Mouse (Mus musculus) adrenal gland, postnatal 4 days (tissue): ENCODE results near the gene Mei1. TPM values are rescaled to one million over a fixed set of nuclear protein-coding genes. Genes with fewer than 3 reads are reported as not detected.

Experiments
- DNase-seq, 2 experiments: peaks; one replicate each; pipeline ENCODE4 v3.0.0; 2021 to 2022; ENCODE audit warnings: low spot score in 2 of 2, mixed read lengths in 2 of 2
- long read RNA-seq, 2 experiments: library from polyadenylated mRNA; stranded (forward); transcript quantifications; one replicate each; pipeline ENCODE4 v2.0.0; 2021
- total RNA-seq, 2 experiments: library from RNA; stranded (reverse); gene quantifications; 2 replicates each; pipeline ENCODE4 v1.2.3; 2021

The Mei1 gene
- total RNA-seq = 1 to 10 TPM; 3.5 to 3.8 TPM
- long read RNA-seq, experiment 1, partial matches to known transcripts = 9 of 12 reads
- long read RNA-seq, experiment 1, other reads (novel, unspliced or antisense) = 3 of 12 reads
- long read RNA-seq, experiment 2, partial matches to known transcripts = 16 of 24 reads
- long read RNA-seq, experiment 2, other reads (novel, unspliced or antisense) = 7 of 24 reads

GRCm38 (mm10) chr15:82069898-82070297 is at the start of gene Mei1:
Mei1 (plus strand) TSS chr15:82069996.
- DNase-seq = no peak

DNA sequence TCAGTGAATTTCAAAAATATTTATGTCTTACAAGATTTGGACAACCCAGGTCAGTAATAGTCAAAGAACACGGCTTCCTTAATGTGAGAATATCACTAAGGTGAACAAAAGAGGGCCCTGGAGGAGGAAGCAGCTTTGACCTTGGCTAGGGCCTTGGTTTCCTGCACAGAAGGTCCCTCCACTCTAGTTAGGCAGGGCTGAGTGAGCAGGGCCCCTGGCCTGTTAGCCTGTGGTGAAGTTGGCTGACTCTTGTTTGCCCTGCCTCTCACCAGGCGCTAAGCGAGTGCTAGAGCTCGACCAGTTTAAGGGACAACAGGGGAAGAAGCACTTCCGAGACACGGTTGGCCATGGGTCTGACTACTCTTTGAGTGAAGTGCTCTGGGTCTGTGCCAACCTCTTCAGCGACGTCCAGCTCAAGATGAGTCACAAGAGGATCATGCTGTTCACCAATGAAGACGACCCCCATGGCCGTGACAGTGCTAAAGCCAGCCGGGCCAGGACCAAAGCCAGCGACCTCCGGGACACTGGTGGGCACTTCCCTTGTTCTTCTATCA is 47.2 kb upstream of the Mei1 start:
- peak; percentile 13 to 22 for DNase-seq

DNA sequence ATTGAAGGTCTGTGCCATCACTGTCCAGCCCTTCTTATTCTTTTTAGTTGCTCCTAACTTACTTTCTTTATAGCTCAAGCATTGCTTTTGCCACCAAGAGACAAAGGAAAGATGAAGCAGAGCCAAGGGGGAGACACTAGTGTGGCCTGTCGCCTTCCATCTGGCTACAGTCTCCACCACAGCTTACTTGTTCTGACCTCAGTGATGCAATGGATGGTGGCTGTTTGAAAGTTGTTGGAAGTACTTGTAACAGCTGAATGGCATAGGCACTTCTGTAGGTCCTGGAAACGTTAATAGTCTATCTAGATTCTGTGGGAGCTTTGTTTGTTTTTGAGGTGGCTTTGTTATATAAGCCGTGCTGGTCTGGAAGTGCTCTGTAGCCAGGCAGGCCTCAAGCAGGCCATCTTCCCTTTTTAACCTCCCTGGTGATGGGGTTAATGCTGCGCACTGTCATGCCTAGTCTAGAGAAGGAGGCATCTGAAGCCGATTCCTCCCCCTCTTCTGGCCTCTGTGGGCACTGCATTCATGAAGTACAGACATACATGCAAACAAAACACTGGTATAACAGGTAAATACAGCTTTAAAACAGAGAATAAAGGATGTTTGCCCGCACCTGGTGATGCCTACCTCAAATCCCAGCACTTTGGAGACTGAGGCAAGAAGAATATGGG is 45.7 kb upstream of the Mei1 start:
- no peak for DNase-seq

GRCm38 (mm10) chr15:82027276-82027675 is 42.5 kb upstream of the Mei1 start:
- DNase-seq = no peak

DNA sequence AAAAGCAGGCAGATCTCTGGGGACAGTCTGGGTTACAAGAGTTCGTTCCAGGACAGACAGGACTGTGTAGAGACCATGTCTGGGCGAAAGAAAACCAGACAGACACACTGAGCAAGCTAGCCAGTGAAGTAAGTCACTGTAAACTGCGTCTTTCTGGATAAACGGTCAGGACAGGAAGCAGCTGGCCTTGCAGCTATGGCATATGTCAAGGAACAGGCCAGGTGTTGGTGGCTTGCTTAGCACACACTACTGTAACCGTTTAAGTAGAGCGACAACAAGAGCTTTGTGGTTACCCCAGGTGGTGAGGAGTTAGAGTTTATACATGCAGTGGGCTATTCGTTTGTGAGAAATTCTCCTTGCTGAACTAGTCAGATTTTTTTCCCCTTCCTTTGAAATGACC is 42.1 kb upstream of the Mei1 start:
- no peak for DNase-seq

GRCm38 (mm10) chr15:82032386-82032785 is 37.4 kb upstream of the Mei1 start:
- no peak for DNase-seq

DNA sequence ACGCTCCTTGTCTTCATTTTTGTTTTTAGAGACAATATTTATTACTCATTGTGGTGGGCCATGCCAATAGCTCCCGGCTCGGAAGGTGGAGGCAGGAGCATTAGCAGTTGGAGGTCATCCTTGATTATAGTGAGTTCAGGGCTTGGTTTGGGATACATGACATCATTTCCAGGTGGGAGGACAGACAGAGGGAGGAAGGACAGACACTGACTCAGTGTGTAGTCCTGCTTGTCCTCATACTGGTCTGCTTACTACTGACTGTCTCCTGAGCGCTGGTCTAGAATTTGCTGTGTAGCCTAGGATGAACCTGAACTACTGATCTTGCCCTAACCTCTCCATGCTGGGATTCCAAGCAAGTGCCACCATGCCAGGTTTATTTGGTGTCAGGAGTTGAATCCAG is 36.0 kb upstream of the Mei1 start, which contains the start of gene Desi1:
Gene Desi1, minus strand, starts transcription at position 101 of the 400 bp plus-strand sequence.
- DNase-seq = no peak

- no peak for DNase-seq
These were observed 33.7 kb upstream of the Mei1 start for GRCm38 (mm10) chr15:82035904-82036689.

- DNase-seq = no peak
These were observed 29.1 kb upstream of the Mei1 start for GRCm38 (mm10) chr15:82040650-82041049.

GRCm38 (mm10) chr15:82044166-82044784 is 25.5 kb upstream of the Mei1 start:
- no peak for DNase-seq

GRCm38 (mm10) chr15:82046246-82046891 is 23.4 kb upstream of the Mei1 start:
- no peak for DNase-seq

DNA sequence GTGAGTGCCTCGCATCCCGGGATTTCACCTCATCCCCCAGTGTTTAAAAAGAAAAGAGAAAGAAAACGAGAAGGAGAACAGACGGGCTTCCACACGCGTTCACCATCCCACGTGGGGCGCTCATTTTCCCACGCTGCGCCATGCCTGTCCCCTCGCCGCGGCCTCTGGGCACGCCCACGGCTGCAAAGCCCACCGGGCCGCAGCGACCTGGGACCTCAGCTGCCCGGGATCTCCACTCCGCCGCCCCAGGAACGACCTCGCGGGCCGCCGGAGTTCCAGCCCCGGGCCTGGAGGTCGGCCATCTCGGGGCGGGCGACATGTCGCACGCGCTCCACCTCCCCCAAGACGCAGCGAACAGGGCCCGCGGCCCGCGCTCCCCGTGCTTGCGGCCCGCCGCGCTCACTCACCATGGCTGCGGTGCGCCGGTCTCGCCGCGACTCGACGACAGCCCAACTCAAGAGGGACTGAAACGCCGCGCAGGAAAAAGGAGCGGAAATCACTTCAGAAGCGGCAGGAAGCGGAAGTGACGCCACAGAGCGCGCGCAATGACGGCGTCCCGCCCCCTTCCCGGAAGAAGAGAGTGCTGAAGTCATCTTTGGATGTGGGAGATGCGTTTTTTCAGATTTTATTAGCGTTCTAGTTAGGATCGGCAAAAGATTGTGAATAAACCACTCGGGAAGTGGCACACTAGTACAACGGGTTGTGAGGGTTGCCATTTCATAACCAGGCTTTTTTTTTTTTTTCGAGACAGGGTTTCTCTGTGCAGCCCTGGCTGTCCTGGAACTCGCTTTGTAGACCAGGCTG is 22.5 kb upstream of the Mei1 start, which contains the start of gene Snu13:
Gene Snu13, minus strand, starts transcription at position 519 of the 804 bp plus-strand sequence.
- DNase-seq = peak; percentile 73 to 79

- DNase-seq = no peak
These were observed 17.3 kb upstream of the Mei1 start for GRCm38 (mm10) chr15:82052544-82052943.

GRCm38 (mm10) chr15:82058719-82059201 is 11.0 kb upstream of the Mei1 start, which contains the start of gene 4930407I10Rik:
4930407I10Rik (plus strand) TSS chr15:82059151.
- no peak for DNase-seq

DNA sequence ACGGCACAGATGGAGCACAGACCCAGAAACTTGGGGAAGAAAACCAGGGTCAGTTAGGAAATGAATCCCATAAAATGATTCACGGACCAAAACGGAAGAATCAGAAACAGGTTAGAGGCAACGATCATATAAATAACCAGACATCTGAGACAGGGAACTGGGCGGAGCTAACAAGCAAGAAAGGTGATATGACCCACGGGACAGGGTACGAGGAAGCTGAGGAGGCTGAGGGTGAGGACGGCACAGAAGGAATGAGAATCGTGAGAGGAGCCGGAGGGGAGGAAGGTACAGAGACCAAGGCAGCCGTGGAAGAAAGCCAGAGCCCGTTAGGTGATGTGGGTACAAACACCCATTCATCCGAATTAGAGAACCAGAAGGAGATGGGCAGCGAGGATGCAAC is 5.9 kb upstream of the Mei1 start:
- no peak for DNase-seq

GRCm38 (mm10) chr15:82065511-82065910 is 4.3 kb upstream of the Mei1 start:
- peak in 1 of 2 experiments; percentile 42 for DNase-seq

- DNase-seq = no peak
These were observed 2.1 kb downstream of the Mei1 start for GRCm38 (mm10) chr15:82071816-82072469.

DNA sequence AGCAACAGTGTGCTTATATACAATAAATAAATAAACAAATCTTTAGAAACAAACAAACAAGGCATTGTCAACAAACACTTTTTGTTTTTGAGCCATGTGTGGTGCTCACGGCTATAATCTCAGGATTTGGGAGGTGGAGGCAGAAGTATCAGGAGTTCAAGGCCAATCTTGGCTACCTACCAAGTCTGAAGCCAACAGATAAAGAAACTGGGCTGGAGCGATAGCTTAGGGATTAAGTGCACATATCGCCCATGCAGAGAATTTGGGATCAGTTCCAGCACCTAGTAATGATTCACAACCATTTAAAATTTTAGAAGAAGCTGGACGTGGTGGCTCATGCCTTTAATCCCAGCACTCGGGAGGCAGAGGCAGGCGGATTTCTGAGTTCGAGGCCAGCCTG is 3.7 kb downstream of the Mei1 start:
- DNase-seq = no peak

DNA sequence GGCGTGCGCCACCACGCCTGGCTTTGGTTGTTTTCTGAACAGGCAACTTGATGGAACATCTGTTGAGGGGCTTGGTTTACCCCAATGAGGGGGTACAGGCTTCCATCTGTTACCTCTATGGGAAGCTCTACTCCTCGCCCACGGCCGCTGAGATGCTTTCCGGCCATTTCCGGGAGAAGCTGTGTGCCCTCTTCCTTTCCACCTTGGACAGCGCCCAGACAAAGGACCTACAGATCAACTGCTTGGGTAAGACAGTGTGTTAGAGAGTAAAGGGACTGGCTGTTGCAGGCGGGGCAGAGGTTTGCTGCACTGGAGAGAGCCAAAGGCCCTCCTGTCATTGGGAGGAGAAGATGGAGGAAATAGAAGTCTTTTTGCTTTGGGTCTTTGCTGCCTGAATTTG is 10.1 kb downstream of the Mei1 start:
- no peak for DNase-seq
